Mouse (Mus musculus): Measurements from ENCODE around the gene Gm44511. TPM values are rescaled to one million over a fixed set of nuclear protein-coding genes. Genes with fewer than 3 reads are reported as not detected.

Gm44511 gene
- total and polyA plus RNA-seq, 3 experiments: not detected

GRCm38 (mm10) chr6:128839266-128839771, 13.2 kb upstream of the Gm44511 start (continued):
- TF ChIP-seq BHLHE40 (IDR thresholded peaks at IDR 0.05; ENCODE audit: borderline replicate concordance, low read depth, low read length) (no peak), POLR2AphosphoS5 (IDR thresholded peaks at IDR 0.05; ENCODE audit: borderline replicate concordance, low read depth, low read length) (no peak), GABPA (IDR thresholded peaks at IDR 0.05; ENCODE audit: low read depth, low read length) (no peak), ZC3H11A (IDR thresholded peaks at IDR 0.05; ENCODE audit: low read depth, low read length) (peak; percentile 6; the same call in 1 of the 2 replicates), TAL1 (IDR thresholded peaks at IDR 0.05; ENCODE audit: low read length) (no peak), MXI1 (IDR thresholded peaks at IDR 0.05; ENCODE audit: low read depth, low read length) (peak; percentile 49; the same call in 1 of the 2 replicates), UBTF (IDR thresholded peaks at IDR 0.05; ENCODE audit: borderline replicate concordance, insufficient read depth, low read depth, low read length) (no peak), CHD1 (IDR thresholded peaks at IDR 0.05; ENCODE audit: low read depth, low read length) (no peak), ZKSCAN1 (IDR thresholded peaks at IDR 0.05; ENCODE audit: low read depth, low read length) (no peak), MYB (IDR thresholded peaks at IDR 0.05; ENCODE audit: low read depth, low read length) (no peak), KAT2A (conservative IDR thresholded peaks at IDR 0.05; ENCODE audit: low read depth, low read length) (no peak), USF2 (IDR thresholded peaks at IDR 0.05; ENCODE audit: borderline replicate concordance in 1 of 2, insufficient read depth in 1 of 2, low read depth in 1 of 2, low read length in 2 of 2) (no peak), POLR2AphosphoS2 (IDR thresholded peaks at IDR 0.05; ENCODE audit: low read length) (no peak), RCOR1 (IDR thresholded peaks at IDR 0.05; ENCODE audit: low read depth, low read length) (peak; percentile 9; the same call in 1 of the 2 replicates), MAX (IDR thresholded peaks at IDR 0.05; ENCODE audit: low read length) (peak; percentile 62), NRF1 (IDR thresholded peaks at IDR 0.05; ENCODE audit: insufficient read depth, low read depth, low read length, poor library complexity, severe bottlenecking) (no peak)

GRCm38 (mm10) chr6:128838342-128839265, 12.5 kb upstream of the Gm44511 start:
- peaks cover 0 to 9% of the 10 kb centered on the region in 2 experiments; a peak in 2 of 4 replicates for H3K36me3 ChIP-seq (ENCODE audit: control insufficient read depth in 1 of 2, insufficient read depth in 2 of 2, low read length in 2 of 2)
- no peaks in the 10 kb centered on the region for H3K27me3 ChIP-seq (ENCODE audit: control insufficient read depth in 1 of 2, insufficient read depth in 2 of 2, low read length in 2 of 2)
- peak overlapping the region; percentile 76 for H3K9ac ChIP-seq (ENCODE audit: control insufficient read depth, low read depth, low read length, poor library complexity, severe bottlenecking)
- H3K4me3 ChIP-seq (ENCODE audit: control insufficient read depth in 1 of 2, insufficient read depth in 1 of 2, low read depth in 2 of 2, low read length in 2 of 2): peak overlapping the region; percentile 72 to 86
- H3K4me1 ChIP-seq (ENCODE audit: control insufficient read depth in 1 of 2, insufficient read depth in 2 of 2, low read length in 2 of 2): peaks cover 0 to 11% of the 10 kb centered on the region in 2 experiments; a peak in 2 of 4 replicates
- peak; percentile 91 for DNase-seq (ENCODE audit: low read depth, low spot score)
- H3K79me2 ChIP-seq (ENCODE audit: control insufficient read depth, insufficient read depth, low read length, poor library complexity): no peaks in the 10 kb centered on the region; the same call in 1 of the 2 replicates
- no peaks in the 10 kb centered on the region for H3K9me3 ChIP-seq (replicated peaks; ENCODE audit: insufficient read depth, low read length)
- H3K27ac ChIP-seq (ENCODE audit: control insufficient read depth, low read depth, low read length): peak overlapping the region; percentile 86
- TF ChIP-seq RCOR1 (IDR thresholded peaks at IDR 0.05; ENCODE audit: low read depth, low read length): peak; percentile 41; the same call in 1 of the 2 replicates
- TF ChIP-seq ZMIZ1 (IDR thresholded peaks at IDR 0.05; ENCODE audit: low read depth, low read length): no peak
- peak; percentile 52; the same call in 1 of the 2 replicates for TF ChIP-seq ELF1 (IDR thresholded peaks at IDR 0.05; ENCODE audit: low read depth, low read length)
- TF ChIP-seq ZC3H11A (IDR thresholded peaks at IDR 0.05; ENCODE audit: low read depth, low read length): no peak
- TF ChIP-seq EP300 (IDR thresholded peaks at IDR 0.05; ENCODE audit: low read depth in 1 of 2, low read length in 2 of 2): no peak
- TF ChIP-seq MYB (IDR thresholded peaks at IDR 0.05; ENCODE audit: low read depth, low read length): no peak
- no peak for TF ChIP-seq CHD1 (IDR thresholded peaks at IDR 0.05; ENCODE audit: low read depth, low read length)
- no peak for TF ChIP-seq TAL1 (IDR thresholded peaks at IDR 0.05; ENCODE audit: low read length)
- peak; percentile 79; the same call in 1 of the 2 replicates for TF ChIP-seq BHLHE40 (IDR thresholded peaks at IDR 0.05; ENCODE audit: borderline replicate concordance, low read depth, low read length)
- 0 out of 2 replicates have a peak, but pooled peaks have one; percentile 55 for TF ChIP-seq KAT2A (conservative IDR thresholded peaks at IDR 0.05; ENCODE audit: low read depth, low read length)
- no peak for TF ChIP-seq TCF12 (IDR thresholded peaks at IDR 0.05; ENCODE audit: low read depth, low read length)
- TF ChIP-seq SIN3A (IDR thresholded peaks at IDR 0.05; ENCODE audit: low read length): no peak; the same call in none of the 2 replicates
- TF ChIP-seq USF2 (IDR thresholded peaks at IDR 0.05; ENCODE audit: borderline replicate concordance in 1 of 2, insufficient read depth in 1 of 2, low read depth in 1 of 2, low read length in 2 of 2): no peak
- TF ChIP-seq MAX (IDR thresholded peaks at IDR 0.05; ENCODE audit: low read length): no peak
- no peak for TF ChIP-seq ZKSCAN1 (IDR thresholded peaks at IDR 0.05; ENCODE audit: low read depth, low read length)
- TF ChIP-seq UBTF (IDR thresholded peaks at IDR 0.05; ENCODE audit: borderline replicate concordance, insufficient read depth, low read depth, low read length): no peak
- TF ChIP-seq RAD21 (IDR thresholded peaks at IDR 0.05; ENCODE audit: low read depth, low read length): no peak
- TF ChIP-seq MAFK (IDR thresholded peaks at IDR 0.05; ENCODE audit: borderline replicate concordance, low read depth, low read length): peak; percentile 98
- TF ChIP-seq TBP (IDR thresholded peaks at IDR 0.05; ENCODE audit: low read depth, low read length): peak; percentile 100
- TF ChIP-seq NELFE (IDR thresholded peaks at IDR 0.05; ENCODE audit: low read depth, low read length): no peak
- no peak; the same call in 1 of the 2 replicates for TF ChIP-seq MXI1 (IDR thresholded peaks at IDR 0.05; ENCODE audit: low read depth, low read length)
- TF ChIP-seq POLR2AphosphoS5 (IDR thresholded peaks at IDR 0.05; ENCODE audit: borderline replicate concordance, low read depth, low read length): no peak
- TF ChIP-seq JUND (IDR thresholded peaks at IDR 0.05; ENCODE audit: low read depth, low read length): no peak
- TF ChIP-seq ZNF384 (IDR thresholded peaks at IDR 0.05; ENCODE audit: low read depth, low read length): peak; percentile 50
